Mouse (Mus musculus) heart, embryonic 12.5 days (tissue): ENCODE measurements around the gene Ostf1. TPM values are rescaled to one million over a fixed set of nuclear protein-coding genes. Genes with fewer than 3 reads are reported as not detected.

Experiments
- ATAC-seq: fragments of 200-750 bp; cut with Nextera tagmentation; 2 replicates; pipeline ENCODE4 v1.8.0; 2017; ENCODE audit warnings: moderate TSS enrichment, moderate library complexity; ENCODE audit not compliant: insufficient number of reproducible peaks, low FRiP score
- H3K27ac ChIP-seq: fragments of 300-500 bp; sonication (generic); 2 replicates; pipeline ENCODE4 v1.5.1; 2016; ENCODE audit warnings: mild to moderate bottlenecking, moderate library complexity; ENCODE audit not compliant: poor library complexity, severe bottlenecking
- H3K27me3 ChIP-seq: fragments of 300-500 bp; sonication (generic); replicated peaks from 2 replicates; pipeline ENCODE4 v1.6.1; 2016; ENCODE audit warnings: mild to moderate bottlenecking, moderate library complexity
- H3K36me3 ChIP-seq: fragments of 300-500 bp; sonication (generic); 2 replicates; pipeline ENCODE4 v1.6.1; 2016; ENCODE audit warnings: mild to moderate bottlenecking, moderate library complexity
- H3K4me1 ChIP-seq: fragments of 300-500 bp; sonication (generic); replicated peaks from 2 replicates; pipeline ENCODE4 v1.6.1; 2016; ENCODE audit warnings: mild to moderate bottlenecking
- H3K4me2 ChIP-seq: fragments of 300-500 bp; sonication (generic); 2 replicates; pipeline ENCODE4 v1.6.1; 2016; ENCODE audit warnings: mild to moderate bottlenecking, moderate library complexity
- H3K4me3 ChIP-seq: fragments of 300-500 bp; sonication (generic); 2 replicates; pipeline ENCODE4 v1.5.1; 2016; ENCODE audit warnings: mild to moderate bottlenecking
- H3K9ac ChIP-seq: fragments of 300-500 bp; sonication (generic); 2 replicates; pipeline ENCODE4 v1.6.1; 2016; ENCODE audit warnings: mild to moderate bottlenecking, moderate library complexity
- H3K9me3 ChIP-seq: fragments of 300-500 bp; sonication (generic); replicated peaks from 2 replicates; pipeline ENCODE4 v1.6.1; 2016; ENCODE audit warnings: mild to moderate bottlenecking, moderate library complexity
- WGBS: fragments of 180-500 bp; shearing (Covaris S2); methylation state at CpG from one replicate; pipeline ENCODE4 v1.1.7; 2016; 5-methylcytosine and 5-hydroxymethylcytosine counted together
- polyA plus RNA-seq: library from polyadenylated mRNA; unstranded; fragments of >200 nt; fragmentation: Nextera tagmentation; extraction: Ambion mirVana; gene quantifications from 2 replicates; pipeline ENCODE4 v1.2.1, GENCODE M21; 2016

Gene Ostf1
- polyA plus RNA-seq, 1 experiment from 2014 or later: 59.5 TPM

DNA sequence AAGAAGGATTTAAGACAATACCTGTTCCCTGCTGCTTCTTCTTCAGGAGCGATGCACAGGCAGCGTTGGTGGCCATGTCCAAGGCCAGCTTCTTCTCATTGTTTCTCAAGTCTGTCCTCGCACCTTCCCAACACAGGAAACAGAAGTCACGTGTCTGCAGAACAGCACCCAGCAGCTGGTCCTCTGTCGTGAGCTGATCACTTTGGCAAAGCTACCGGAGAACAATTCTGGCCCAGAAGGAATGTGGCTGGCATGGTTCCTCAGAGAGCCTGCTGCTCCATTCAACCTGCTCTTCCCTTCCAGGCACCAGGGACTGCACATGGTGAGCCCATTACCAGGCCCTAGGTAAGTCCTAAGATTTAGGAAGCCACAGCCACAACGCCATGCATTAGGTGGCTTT lies 47.0 kb downstream of the Ostf1 start:
- Histone ChIP-seq H3K27ac (no peak overlapping the region), H3K27me3 (no peaks in the 10 kb centered on the region), H3K4me3 (no peak overlapping the region), H3K4me2 (no peak overlapping the region), H3K36me3 (peaks cover 36% of the 10 kb centered on the region), H3K4me1 (peaks cover 10% of the 10 kb centered on the region; the same call in 1 of the 2 replicates), H3K9me3 (no peaks in the 10 kb centered on the region), H3K9ac (no peak overlapping the region)
- ATAC-seq: no peak
- 94% methylated on average over 7 of the region's 7 CpGs for WGBS

DNA sequence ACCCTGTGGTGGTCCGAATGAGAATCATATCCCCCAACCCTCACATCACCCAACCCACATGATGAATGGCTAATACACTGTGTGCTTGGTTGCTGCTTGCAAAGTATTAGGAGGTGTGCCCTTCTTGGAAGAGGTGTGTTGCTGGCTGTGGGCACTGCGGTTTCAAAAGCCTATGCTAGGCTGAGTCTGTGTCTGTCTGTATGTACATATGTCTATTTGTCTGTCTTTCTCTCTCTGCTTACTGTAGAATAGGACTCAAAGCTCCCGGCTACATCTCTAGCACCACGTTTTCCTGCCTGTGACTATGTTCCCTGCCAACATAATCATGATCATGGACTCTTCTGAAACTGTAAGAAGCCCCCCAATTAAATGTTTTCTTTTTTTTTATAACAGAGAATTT lies 47.9 kb downstream of the Ostf1 start:
- ATAC-seq: no peak
- Histone ChIP-seq H3K4me2 (no peak overlapping the region), H3K27ac (no peak overlapping the region), H3K9me3 (no peaks in the 10 kb centered on the region), H3K36me3 (peaks cover 30% of the 10 kb centered on the region), H3K4me3 (no peak overlapping the region), H3K9ac (no peak overlapping the region), H3K27me3 (no peaks in the 10 kb centered on the region), H3K4me1 (peaks cover 10% of the 10 kb centered on the region; the same call in 1 of the 2 replicates)
- 89% methylated on average over 4 of the region's 4 CpGs for WGBS

DNA sequence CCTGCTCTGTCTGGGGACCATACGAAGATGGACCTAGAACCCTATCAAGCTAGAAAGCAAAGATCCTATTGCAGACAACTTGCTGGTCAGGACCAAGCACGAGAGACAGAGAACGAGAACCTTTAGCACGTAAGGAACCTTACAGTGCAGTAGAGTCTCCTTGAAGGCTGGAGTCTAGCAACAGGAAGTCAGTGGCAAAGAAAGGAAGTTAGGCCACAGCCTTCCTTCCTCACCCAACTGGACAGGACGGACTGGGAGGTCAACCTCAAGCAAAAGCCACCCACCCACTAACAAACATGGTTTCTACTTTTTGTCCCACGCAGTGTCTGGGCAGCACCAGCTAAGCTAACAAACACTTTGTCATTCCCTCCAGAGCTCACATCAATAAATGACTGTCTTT lies 48.7 kb downstream of the Ostf1 start:
- WGBS: 82% methylated on average over 6 of the region's 6 CpGs

DNA sequence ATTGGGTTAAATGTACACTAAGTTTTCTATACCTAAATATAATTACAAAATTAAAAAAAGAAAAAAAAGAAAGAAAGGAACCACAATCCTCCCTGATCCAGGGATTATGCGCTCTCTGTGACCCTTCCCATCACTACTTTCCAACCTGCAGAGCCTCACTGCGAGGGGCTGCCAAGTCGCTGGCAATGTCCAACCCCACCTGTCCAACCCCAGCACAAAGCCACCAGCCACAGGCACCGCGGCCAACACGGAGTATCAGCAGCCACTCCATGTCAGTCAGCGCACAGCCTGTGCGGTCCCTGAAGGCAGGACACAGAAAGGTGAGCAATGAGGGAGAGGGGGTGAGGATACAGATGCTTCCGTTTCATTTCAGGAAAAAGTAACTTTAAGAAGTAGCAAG lies 49.4 kb downstream of the Ostf1 start:
- ATAC-seq: no peak
- Histone ChIP-seq H3K9ac (no peak overlapping the region), H3K27ac (no peak overlapping the region), H3K4me2 (no peak overlapping the region), H3K9me3 (no peaks in the 10 kb centered on the region), H3K4me3 (no peak overlapping the region), H3K36me3 (peaks cover 25% of the 10 kb centered on the region), H3K4me1 (peaks cover 10% of the 10 kb centered on the region; the same call in 1 of the 2 replicates), H3K27me3 (no peaks in the 10 kb centered on the region)
- 90% methylated on average over 9 of the region's 9 CpGs for WGBS

More for the DNA sequence above, 48.7 kb downstream of the Ostf1 start:
- H3K27ac ChIP-seq: no peak overlapping the region
- no peak overlapping the region for H3K9ac ChIP-seq
- no peak overlapping the region for H3K4me3 ChIP-seq
- no peaks in the 10 kb centered on the region for H3K27me3 ChIP-seq
- ATAC-seq: no peak
- H3K4me1 ChIP-seq: peaks cover 10% of the 10 kb centered on the region; the same call in 1 of the 2 replicates
- no peak overlapping the region for H3K4me2 ChIP-seq
- H3K9me3 ChIP-seq: no peaks in the 10 kb centered on the region
- H3K36me3 ChIP-seq: peaks cover 25% of the 10 kb centered on the region

DNA sequence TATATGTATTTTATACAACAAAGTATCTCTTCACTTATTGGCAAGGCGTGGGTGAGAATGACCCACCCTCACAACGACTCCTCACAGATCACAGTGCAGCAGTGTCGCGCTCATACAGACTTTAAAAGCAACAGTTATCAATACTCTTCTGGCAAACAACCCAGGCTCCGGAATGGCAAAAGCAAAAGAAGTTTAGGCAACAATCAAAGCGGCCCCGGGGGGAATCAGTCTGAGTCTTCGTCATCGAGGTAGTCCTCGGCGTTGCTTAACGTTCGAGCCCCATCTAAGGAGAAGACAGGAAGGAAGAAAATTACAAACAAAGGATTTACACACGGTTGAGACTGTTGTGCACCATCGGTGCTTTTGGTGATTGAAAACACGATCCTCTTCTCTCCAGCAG lies 50.6 kb downstream of the Ostf1 start:
- Histone ChIP-seq H3K27me3 (no peaks in the 10 kb centered on the region), H3K4me2 (no peak overlapping the region), H3K9ac (no peak overlapping the region), H3K9me3 (no peaks in the 10 kb centered on the region), H3K4me3 (no peak overlapping the region), H3K36me3 (peaks cover 25% of the 10 kb centered on the region), H3K27ac (no peak overlapping the region), H3K4me1 (peaks cover 6% of the 10 kb centered on the region; the same call in 1 of the 2 replicates)
- ATAC-seq: no peak
- 92% methylated on average over 16 of the region's 16 CpGs for WGBS

DNA sequence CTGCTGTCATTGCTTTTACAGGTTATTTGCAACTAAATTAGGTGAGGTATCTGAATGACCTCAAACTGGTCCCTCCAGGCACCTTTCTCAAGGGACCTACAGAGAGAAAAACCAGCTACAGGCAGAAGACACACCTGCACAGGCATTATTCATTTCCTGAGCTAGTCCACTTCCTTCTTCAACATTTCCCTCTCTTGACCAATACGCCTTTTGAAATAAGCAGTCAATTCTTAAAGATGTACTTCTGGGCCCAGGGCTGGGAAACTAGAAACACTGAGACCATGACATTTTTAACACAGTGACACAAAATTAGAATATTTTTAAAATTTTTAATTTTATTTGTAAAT lies 52.6 kb downstream of the Ostf1 start:
- Histone ChIP-seq H3K27me3 (no peaks in the 10 kb centered on the region), H3K9me3 (no peaks in the 10 kb centered on the region), H3K4me1 (no peaks in the 10 kb centered on the region; the same call in 1 of the 2 replicates), H3K4me3 (no peak overlapping the region), H3K27ac (no peak overlapping the region), H3K4me2 (no peak overlapping the region), H3K36me3 (peaks cover 8% of the 10 kb centered on the region), H3K9ac (no peak overlapping the region)
- 91% methylated on average over 1 of the region's 1 CpGs for WGBS
- no peak for ATAC-seq

DNA sequence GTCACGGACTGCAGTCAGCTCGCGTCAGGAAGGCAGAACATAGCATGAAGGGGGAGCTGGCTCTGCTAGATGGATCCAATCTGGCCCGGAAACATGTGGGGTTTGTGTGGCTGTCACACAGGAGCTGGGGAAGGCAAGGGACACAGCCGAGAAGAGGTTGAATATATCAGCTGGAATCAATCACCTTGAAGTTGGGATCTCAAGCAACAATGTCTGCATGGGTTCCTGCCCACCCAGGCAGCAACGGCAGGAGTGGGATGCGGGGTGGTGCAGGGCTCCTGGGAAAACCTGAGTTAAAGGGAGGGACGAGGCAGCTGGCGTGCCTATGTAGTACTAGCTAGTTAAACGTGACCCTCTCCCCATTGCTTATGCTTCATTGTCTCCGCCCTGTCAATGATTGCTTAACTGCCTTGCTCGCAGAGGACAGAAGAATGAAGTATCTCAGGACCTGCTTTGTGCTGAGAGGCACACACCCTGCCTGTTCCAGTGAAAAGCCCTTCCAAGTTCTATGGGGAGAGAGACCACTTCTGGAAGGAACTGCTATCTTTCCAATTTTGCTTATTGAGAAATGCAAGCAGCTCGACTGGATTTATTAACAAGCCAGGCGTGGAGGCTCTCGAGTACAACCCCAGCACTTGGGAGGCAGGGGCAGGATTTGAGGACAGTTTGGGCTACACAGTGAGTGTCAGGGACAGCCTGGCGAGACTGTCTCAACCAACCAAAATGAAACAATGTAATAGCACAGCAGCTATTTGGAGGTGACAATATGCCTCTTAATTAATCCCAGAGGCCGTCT lies 53.2 kb downstream of the Ostf1 start:
- Histone ChIP-seq H3K9ac (no peak overlapping the region), H3K27me3 (no peaks in the 10 kb centered on the region), H3K27ac (no peak overlapping the region), H3K4me1 (peaks cover 5% of the 10 kb centered on the region), H3K9me3 (no peaks in the 10 kb centered on the region), H3K4me2 (no peak overlapping the region), H3K36me3 (peaks cover 8% of the 10 kb centered on the region), H3K4me3 (no peak overlapping the region)
- WGBS: 71% methylated on average over 17 of the region's 17 CpGs
- ATAC-seq: no peak

DNA sequence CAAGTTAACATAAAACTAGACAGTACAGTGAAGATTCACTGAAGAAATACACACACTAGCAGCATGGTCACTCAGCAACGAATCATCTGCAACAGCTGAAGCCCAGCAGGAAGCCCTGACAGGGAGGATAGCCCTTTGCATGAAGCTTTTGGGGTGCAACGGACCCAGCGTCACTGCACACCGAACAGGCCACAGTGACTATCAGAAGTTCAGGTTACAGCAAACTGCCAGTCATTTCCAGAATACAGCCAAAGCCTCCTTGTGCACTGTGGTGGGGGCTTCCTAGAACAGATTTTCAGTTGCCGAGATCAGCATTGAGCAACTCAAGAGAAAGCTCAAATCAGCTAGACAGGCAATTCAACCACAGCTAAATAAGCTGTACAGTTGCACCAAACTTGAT lies 54.3 kb downstream of the Ostf1 start:
- no peak overlapping the region for H3K27ac ChIP-seq
- WGBS: 80% methylated on average over 5 of the region's 5 CpGs
- H3K4me2 ChIP-seq: no peak overlapping the region
- H3K9me3 ChIP-seq: no peaks in the 10 kb centered on the region
- peaks cover 6% of the 10 kb centered on the region for H3K36me3 ChIP-seq
- peaks cover 6% of the 10 kb centered on the region for H3K4me1 ChIP-seq
- no peak overlapping the region for H3K4me3 ChIP-seq
- no peak overlapping the region for H3K9ac ChIP-seq
- H3K27me3 ChIP-seq: no peaks in the 10 kb centered on the region
- no peak for ATAC-seq

DNA sequence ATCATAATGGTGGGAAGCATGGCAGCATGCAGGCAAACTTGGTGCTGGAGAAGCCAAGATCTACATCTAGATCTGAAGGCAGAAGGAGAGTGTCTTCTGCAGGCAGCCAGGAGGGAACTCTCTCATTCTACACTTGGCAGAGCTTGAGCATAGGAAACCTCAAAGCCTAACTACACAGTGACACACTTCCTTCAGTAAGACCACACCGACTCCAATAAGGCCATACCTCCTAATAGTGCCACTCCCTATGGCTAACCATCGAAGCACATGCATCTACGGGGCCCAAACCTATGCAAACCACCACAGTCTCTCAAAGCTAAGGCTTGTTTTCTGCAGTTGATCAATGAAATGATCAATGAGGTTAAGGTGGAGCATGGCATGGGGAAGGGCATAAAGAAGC lies 55.7 kb downstream of the Ostf1 start:
- H3K4me2 ChIP-seq: no peak overlapping the region
- WGBS: 91% methylated on average over 3 of the region's 3 CpGs
- no peak overlapping the region for H3K9ac ChIP-seq
- no peak overlapping the region for H3K4me3 ChIP-seq
- H3K4me1 ChIP-seq: peaks cover 6% of the 10 kb centered on the region
- no peaks in the 10 kb centered on the region for H3K27me3 ChIP-seq
- no peak for ATAC-seq
- H3K9me3 ChIP-seq: no peaks in the 10 kb centered on the region
- no peak overlapping the region for H3K27ac ChIP-seq
- H3K36me3 ChIP-seq: peaks cover under 1% of the 10 kb centered on the region

DNA sequence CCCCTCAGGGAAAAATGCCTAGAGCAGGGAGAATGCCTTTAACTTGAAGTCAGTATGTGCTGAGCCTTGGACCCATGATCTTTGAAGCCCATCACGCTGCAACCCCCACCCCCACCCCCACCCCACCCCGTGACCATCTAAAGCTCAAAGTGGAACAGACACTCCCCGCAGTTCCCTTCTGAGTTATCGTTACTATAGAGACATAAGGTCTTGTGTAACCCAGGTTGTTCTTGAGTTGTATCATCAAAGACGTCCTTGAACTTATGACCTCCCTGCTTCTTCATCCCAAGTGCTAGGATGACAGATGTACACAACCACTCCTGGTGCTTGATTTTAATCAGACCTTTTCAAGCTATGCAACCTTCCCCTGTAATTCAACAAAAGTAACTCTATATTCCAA lies 57.7 kb downstream of the Ostf1 start:
- no peak for ATAC-seq
- no peak overlapping the region for H3K4me2 ChIP-seq
- H3K9me3 ChIP-seq: no peaks in the 10 kb centered on the region

DNA sequence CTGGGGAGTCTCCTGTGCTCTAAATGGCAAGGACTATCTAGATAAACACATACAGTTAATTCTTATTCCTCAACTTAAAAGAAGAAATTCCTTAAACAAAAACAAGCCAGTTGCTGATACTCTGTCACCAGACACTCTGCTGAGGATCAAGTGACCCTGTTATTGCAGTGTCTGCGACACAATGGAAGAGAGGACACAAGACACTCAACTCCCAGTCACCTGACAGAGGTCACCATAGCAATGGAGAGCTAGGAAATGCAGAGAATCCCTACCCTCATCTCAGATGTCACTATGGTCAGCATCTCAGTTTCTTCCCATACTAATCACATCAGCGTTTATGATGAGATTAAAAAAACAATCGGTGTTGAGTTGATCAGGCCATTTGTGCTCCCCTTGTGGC lies 58.2 kb downstream of the Ostf1 start:
- Histone ChIP-seq H3K4me1 (peaks cover 6% of the 10 kb centered on the region), H3K4me3 (no peak overlapping the region), H3K27ac (no peak overlapping the region), H3K27me3 (no peaks in the 10 kb centered on the region), H3K9ac (no peak overlapping the region), H3K4me2 (no peak overlapping the region), H3K9me3 (no peaks in the 10 kb centered on the region), H3K36me3 (no peaks in the 10 kb centered on the region)
- 65% methylated on average over 3 of the region's 3 CpGs for WGBS
- ATAC-seq: no peak

More for the DNA sequence above, 57.7 kb downstream of the Ostf1 start:
- H3K4me3 ChIP-seq: no peak overlapping the region
- H3K36me3 ChIP-seq: no peaks in the 10 kb centered on the region
- no peaks in the 10 kb centered on the region for H3K27me3 ChIP-seq
- H3K9ac ChIP-seq: no peak overlapping the region
- peaks cover 6% of the 10 kb centered on the region for H3K4me1 ChIP-seq
- 65% methylated on average over 5 of the region's 5 CpGs for WGBS
- H3K27ac ChIP-seq: no peak overlapping the region

DNA sequence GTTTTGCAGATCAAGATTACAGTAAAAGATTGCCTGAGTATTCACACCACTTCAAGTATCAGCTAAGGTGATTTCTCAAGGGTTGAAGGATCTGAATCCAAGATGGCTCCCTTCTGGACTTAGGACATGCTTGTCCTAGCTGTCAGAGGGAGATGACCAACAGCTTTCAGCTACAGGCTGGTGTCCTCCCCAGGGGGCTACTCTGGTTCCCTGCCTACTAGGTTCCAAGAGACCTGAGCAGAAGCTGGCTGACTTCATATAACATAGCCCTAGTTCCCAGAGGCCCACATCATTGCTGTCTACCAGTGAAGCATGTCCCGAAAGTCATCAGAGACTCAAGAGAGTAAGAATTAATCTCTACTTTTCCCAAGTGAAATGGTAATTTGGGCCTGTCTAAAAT lies 62.1 kb downstream of the Ostf1 start:
- Histone ChIP-seq H3K36me3 (no peaks in the 10 kb centered on the region), H3K4me1 (peaks cover 6% of the 10 kb centered on the region), H3K9ac (no peak overlapping the region), H3K27me3 (no peaks in the 10 kb centered on the region), H3K4me3 (no peak overlapping the region), H3K9me3 (no peaks in the 10 kb centered on the region), H3K27ac (no peak overlapping the region), H3K4me2 (no peak overlapping the region)
- 97% methylated on average over 1 of the region's 1 CpGs for WGBS
- no peak for ATAC-seq
